Mouse (Mus musculus) spleen, adult 2 months (tissue): Measurements from ENCODE around the gene Aspm.

ENCODE experiments used
- CTCF ChIP-seq: fragments of 200-500 bp; IDR thresholded peaks from 2 replicates; pipeline ENCODE4 v1.5.1; 2011; ENCODE audit warnings: mild to moderate bottlenecking, inconsistent platforms; ENCODE audit not compliant: insufficient read depth, insufficient read length, insufficient replicate concordance; ENCODE audit errors: extremely low read depth
- POLR2A ChIP-seq: fragments of 200-500 bp; IDR thresholded peaks from 2 replicates; pipeline ENCODE4 v1.6.1; 2011; ENCODE audit warnings: low read depth, low read length, inconsistent platforms

DNA sequence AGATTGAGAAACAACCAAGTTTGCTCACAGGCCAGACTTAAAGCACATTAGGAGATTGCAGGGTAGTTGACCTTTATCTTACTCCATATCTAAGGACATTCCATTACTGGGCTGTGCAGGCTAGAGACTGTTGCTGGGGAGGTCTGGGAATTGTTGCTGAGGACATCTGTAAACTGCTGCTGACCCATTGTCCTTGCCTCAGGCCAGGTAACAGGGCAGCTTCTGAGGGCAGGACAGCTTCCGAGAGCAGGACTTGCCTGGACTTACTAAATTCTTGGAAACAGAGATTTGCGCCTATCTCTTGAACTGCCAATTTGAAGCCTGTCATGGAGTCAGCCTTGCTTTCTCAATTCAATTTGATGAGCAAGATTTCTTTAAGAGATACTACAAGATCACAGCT, 40.8 kb downstream of the Aspm start:
- TF ChIP-seq CTCF (no peak), POLR2A (no peak)
